ENCODE assay signal across 8 mouse cellular contexts in the genomic region with DNA sequence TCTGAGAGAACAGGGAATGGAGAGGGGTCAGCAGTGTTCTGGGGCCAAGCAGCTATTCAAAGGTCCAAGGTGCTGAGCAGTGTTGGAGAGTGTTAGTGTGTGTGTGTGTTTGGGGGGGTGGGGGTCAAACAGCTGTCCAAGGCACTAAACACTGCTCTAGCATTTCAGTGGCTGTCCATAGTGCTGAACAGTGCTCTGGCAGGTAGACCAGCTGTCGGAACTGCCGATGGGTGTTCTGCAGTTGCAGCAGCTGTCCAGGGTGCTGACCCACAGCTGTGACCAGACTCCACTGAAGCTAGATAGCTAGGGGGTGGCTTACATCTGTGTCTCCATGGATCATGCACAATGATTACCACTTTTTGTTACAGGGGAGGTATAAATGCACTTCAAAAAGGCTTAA. TPM values are rescaled to one million over a fixed set of nuclear protein-coding genes. Genes with fewer than 3 reads are reported as not detected.
A peak's percentile ranks its signal among the peaks of the same experiment; 100 is the strongest.
DNase-seq lines count a peak whose midpoint lies in the region; ATAC-seq lines count a peak whose summit lies in the region.

No protein-coding gene starts in this region.

- ATAC-seq in midbrain, embryonic 11.5 days (ENCODE audit: low FRiP score) = no peak
- no peak for ATAC-seq in midbrain, embryonic 16.5 days
- no peak for ATAC-seq in megakaryocyte, adult 5-6 weeks (ENCODE audit: poor library complexity, severe bottlenecking)

- H3K4me3 ChIP-seq in midbrain, embryonic 11.5 days (ENCODE audit: low read depth, low read length) = no peak overlapping the region
- H3K4me3 ChIP-seq in midbrain, embryonic 16.5 days (ENCODE audit: low read depth, low read length) = no peak overlapping the region

- H3K9me3 ChIP-seq in midbrain, embryonic 11.5 days (ENCODE audit: control insufficient read depth, low read length) = no peaks in the 10 kb centered on the region
- no peaks in the 10 kb centered on the region for H3K9me3 ChIP-seq in midbrain, embryonic 16.5 days (replicated peaks; ENCODE audit: control insufficient read depth, low read length, poor library complexity, severe bottlenecking)

- DNase-seq in midbrain, embryonic 11.5 days (ENCODE audit: low spot score, missing footprints) = peak; percentile 83
- peak; percentile 79 for DNase-seq in adrenal gland, postnatal 10 days
- peak; percentile 87 for DNase-seq in kidney, postnatal 10 days
- DNase-seq in ovary, postnatal 36 days (ENCODE audit: low spot score) = peak; percentile 36
- no peak for DNase-seq in cerebellum, postnatal 25 days
- no peak for DNase-seq in spleen, adult 12 weeks (ENCODE audit: low spot score)

- 22% methylated on average over 2 of the region's 2 CpGs for WGBS in midbrain, embryonic 11.5 days
- 23% methylated on average over 2 of the region's 2 CpGs for WGBS in midbrain, embryonic 16.5 days

- H3K36me3 ChIP-seq in midbrain, embryonic 11.5 days (ENCODE audit: control insufficient read depth, insufficient read depth, low read length) = no peaks in the 10 kb centered on the region
- H3K36me3 ChIP-seq in midbrain, embryonic 16.5 days (ENCODE audit: control insufficient read depth, insufficient read depth, low read length) = no peaks in the 10 kb centered on the region

- H3K27me3 ChIP-seq in midbrain, embryonic 11.5 days (ENCODE audit: control insufficient read depth, insufficient read depth, low read length) = no peaks in the 10 kb centered on the region
- no peaks in the 10 kb centered on the region for H3K27me3 ChIP-seq in midbrain, embryonic 16.5 days (ENCODE audit: control insufficient read depth, insufficient read depth, low read depth, low read length)

- no peak overlapping the region for H3K9ac ChIP-seq in midbrain, embryonic 11.5 days (ENCODE audit: low read length)
- no peak overlapping the region for H3K9ac ChIP-seq in midbrain, embryonic 16.5 days (ENCODE audit: low read depth, low read length)

- H3K4me1 ChIP-seq in midbrain, embryonic 11.5 days (ENCODE audit: control insufficient read depth, insufficient read depth, low read length) = no peaks in the 10 kb centered on the region
- H3K4me1 ChIP-seq in midbrain, embryonic 16.5 days (ENCODE audit: control insufficient read depth, insufficient read depth, low read length) = peaks cover 27% of the 10 kb centered on the region

- H3K27ac ChIP-seq in midbrain, embryonic 11.5 days (ENCODE audit: low read depth, low read length) = no peak overlapping the region
- H3K27ac ChIP-seq in midbrain, embryonic 16.5 days (ENCODE audit: low read length) = no peak overlapping the region

- H3K4me2 ChIP-seq in midbrain, embryonic 11.5 days = no peak overlapping the region
- no peak overlapping the region for H3K4me2 ChIP-seq in midbrain, embryonic 16.5 days (ENCODE audit: low read length)

RNA-seq across cellular contexts. Expression of a gene that starts 36.8 kb away (rescaled TPM):
- 15.2 and 16.5 TPM in 2 replicates for polyA plus RNA-seq in midbrain, embryonic 11.5 days (2014; fragmentation: Nextera tagmentation; extraction: Ambion mirVana)
- polyA plus RNA-seq in midbrain, embryonic 16.5 days (2015; fragmentation: Nextera tagmentation; extraction: Ambion mirVana) = 114 and 119 TPM in 2 replicates
- 1 to 10 TPM; 7.0 to 9.8 TPM for total RNA-seq in adrenal gland, postnatal 10 days (2021)
- not detected in 2 replicates for total RNA-seq in megakaryocyte, adult 5-6 weeks (2015)
- not detected in 2 replicates for total RNA-seq in megakaryocyte, adult 5-6 weeks (2017)

Comparison
In these comparisons a context has a peak if more than half of its experiments do, and no peak if none do; other contexts are left out.
1. DNase-seq: peak in midbrain, embryonic 11.5 days (single experiment), adrenal gland, postnatal 10 days (single experiment), kidney, postnatal 10 days (single experiment) and ovary, postnatal 36 days (single experiment); none in cerebellum, postnatal 25 days (0 of 2) and spleen, adult 12 weeks (single experiment).
2. RNA of a gene that starts 36.8 kb away (total RNA-seq): 7.0 to 9.8 TPM in adrenal gland, postnatal 10 days; not detected in megakaryocyte, adult 5-6 weeks; every median in the first group is over 4 times any median in the second.